Mouse (Mus musculus) G1E (cell line): ENCODE results near the gene Tnnc1.

ENCODE experiments used
- GATA1 ChIP-seq: IDR thresholded peaks from 2 replicates; pipeline ENCODE4 v1.6.1; 2012; ENCODE audit warnings: borderline replicate concordance, low read length, inconsistent platforms, mixed read lengths
- TAL1 ChIP-seq: conservative IDR thresholded peaks from 2 replicates; pipeline ENCODE4 v1.6.1; 2012; ENCODE audit warnings: low read depth, low read length, inconsistent platforms, mixed read lengths

DNA sequence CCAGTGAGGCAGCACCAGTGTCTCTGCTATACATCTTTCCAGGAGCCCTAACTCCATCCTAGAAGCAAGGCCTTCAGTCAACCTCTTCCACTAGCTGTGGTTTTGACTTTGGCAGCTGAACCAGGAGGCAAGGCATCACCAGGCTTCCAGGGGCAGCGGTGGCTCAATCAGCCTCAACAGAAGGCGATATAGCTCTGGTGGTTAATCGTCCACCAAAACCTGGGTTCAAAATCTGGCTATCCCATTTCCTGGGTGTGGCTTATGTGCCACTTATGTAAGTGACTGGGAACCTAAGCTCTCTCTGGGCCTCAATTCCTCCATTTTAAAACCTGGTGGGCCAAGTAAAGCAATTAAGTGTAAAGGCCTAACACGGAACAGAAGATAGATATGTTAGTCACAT is 3.3 kb upstream of the Tnnc1 start:
- TF ChIP-seq TAL1: no peak
- no peak for TF ChIP-seq GATA1
